8 mouse cellular contexts compared by ENCODE assay signal in genomic region chr11:102315690-102316571, GRCm38 (mm10). TPM values are rescaled to one million over a fixed set of nuclear protein-coding genes. Genes with fewer than 3 reads are reported as not detected.
DNase-seq lines count a peak whose midpoint lies in the region; ATAC-seq and TF ChIP-seq lines count a peak whose summit lies in the region.

No protein-coding gene starts in this region.

- H3K4me1 ChIP-seq in cerebellum, adult 2 months (ENCODE audit: control insufficient read depth, insufficient read depth, low read length), result no peaks in the 10 kb centered on the region; the same call in 1 of the 2 replicates
- peaks cover 20% of the 10 kb centered on the region for H3K4me1 ChIP-seq in neural tube, embryonic 11.5 days (ENCODE audit: control insufficient read depth, insufficient read depth, low read length)
- H3K4me1 ChIP-seq in forebrain, embryonic 12.5 days, result peaks cover 28% of the 10 kb centered on the region
- peaks cover 69% of the 10 kb centered on the region for H3K4me1 ChIP-seq in liver, embryonic 12.5 days
- peaks cover 24% of the 10 kb centered on the region for H3K4me1 ChIP-seq in stomach, embryonic 16.5 days (ENCODE audit: control insufficient read depth, insufficient read depth, low read length)

- 2% methylated on average over 14 of the region's 14 CpGs for WGBS in cerebellum, adult 2 months
- 19% methylated on average over 14 of the region's 14 CpGs for WGBS in neural tube, embryonic 11.5 days
- WGBS in forebrain, embryonic 12.5 days, result 12% methylated on average over 14 of the region's 14 CpGs
- WGBS in liver, embryonic 12.5 days (ENCODE audit: insufficient replicate concordance), result 10% methylated on average over 14 of the region's 14 CpGs
- 15% methylated on average over 14 of the region's 14 CpGs for WGBS in stomach, embryonic 16.5 days

- H3K9me3 ChIP-seq in neural tube, embryonic 11.5 days (ENCODE audit: control insufficient read depth, low read length), result no peaks in the 10 kb centered on the region
- no peaks in the 10 kb centered on the region for H3K9me3 ChIP-seq in forebrain, embryonic 12.5 days
- no peaks in the 10 kb centered on the region for H3K9me3 ChIP-seq in liver, embryonic 12.5 days (replicated peaks)
- H3K9me3 ChIP-seq in stomach, embryonic 16.5 days (replicated peaks; ENCODE audit: control insufficient read depth, low read length), result no peaks in the 10 kb centered on the region

- no peak for TF ChIP-seq CTCF in cerebellum, adult 2 months (IDR thresholded peaks at IDR 0.05; ENCODE audit: borderline replicate concordance, insufficient read depth, low read depth, low read length)

- no peak for TF ChIP-seq POLR2A in cerebellum, adult 2 months (IDR thresholded peaks at IDR 0.05; ENCODE audit: borderline replicate concordance, insufficient read depth, low read length)

- peak overlapping the region; percentile 62 for H3K27ac ChIP-seq in cerebellum, adult 2 months (ENCODE audit: insufficient read depth, low read length)
- peak overlapping the region; percentile 99; the same call in 1 of the 2 replicates for H3K27ac ChIP-seq in neural tube, embryonic 11.5 days (ENCODE audit: low read depth, low read length)
- peak overlapping the region; percentile 98 for H3K27ac ChIP-seq in forebrain, embryonic 12.5 days
- H3K27ac ChIP-seq in liver, embryonic 12.5 days, result peak overlapping the region; percentile 84
- H3K27ac ChIP-seq in stomach, embryonic 16.5 days (ENCODE audit: low read length), result peak overlapping the region; percentile 77

- peak overlapping the region; percentile 67 for H3K4me3 ChIP-seq in cerebellum, adult 2 months (replicated peaks; ENCODE audit: insufficient read depth, low read depth, low read length)
- H3K4me3 ChIP-seq in neural tube, embryonic 11.5 days (ENCODE audit: low read depth, low read length), result peak overlapping the region; percentile 100
- H3K4me3 ChIP-seq in forebrain, embryonic 12.5 days (replicated peaks), result peak overlapping the region; percentile 89
- peak overlapping the region; percentile 100 for H3K4me3 ChIP-seq in liver, embryonic 12.5 days
- peak overlapping the region; percentile 98 for H3K4me3 ChIP-seq in stomach, embryonic 16.5 days (replicated peaks; ENCODE audit: low read length)

- H3K4me2 ChIP-seq in neural tube, embryonic 11.5 days (ENCODE audit: low read depth), result peak overlapping the region; percentile 80
- peak overlapping the region; percentile 83 for H3K4me2 ChIP-seq in forebrain, embryonic 12.5 days
- peak overlapping the region; percentile 96 for H3K4me2 ChIP-seq in liver, embryonic 12.5 days
- peak overlapping the region; percentile 83 for H3K4me2 ChIP-seq in stomach, embryonic 16.5 days (ENCODE audit: low read depth, low read length)

- H3K9ac ChIP-seq in neural tube, embryonic 11.5 days (ENCODE audit: low read length), result peak overlapping the region; percentile 100
- H3K9ac ChIP-seq in forebrain, embryonic 12.5 days, result peak overlapping the region; percentile 100
- peak overlapping the region; percentile 100 for H3K9ac ChIP-seq in liver, embryonic 12.5 days
- peak overlapping the region; percentile 100 for H3K9ac ChIP-seq in stomach, embryonic 16.5 days (ENCODE audit: low read length)

- peaks cover 5% of the 10 kb centered on the region for H3K36me3 ChIP-seq in neural tube, embryonic 11.5 days (ENCODE audit: control insufficient read depth, insufficient read depth, low read length)
- peaks cover 48% of the 10 kb centered on the region for H3K36me3 ChIP-seq in forebrain, embryonic 12.5 days (replicated peaks)
- H3K36me3 ChIP-seq in liver, embryonic 12.5 days, result peaks cover 49% of the 10 kb centered on the region
- peaks cover 15% of the 10 kb centered on the region for H3K36me3 ChIP-seq in stomach, embryonic 16.5 days (ENCODE audit: control insufficient read depth, insufficient read depth, low read length)

- 0 out of 2 replicates have a peak, but pooled peaks have one; percentile 1 for ATAC-seq in neural tube, embryonic 11.5 days (ENCODE audit: insufficient read depth, low FRiP score, low TSS enrichment)
- ATAC-seq in forebrain, embryonic 12.5 days (ENCODE audit: low FRiP score), result no peak
- no peak for ATAC-seq in liver, embryonic 12.5 days
- ATAC-seq in stomach, embryonic 16.5 days (ENCODE audit: insufficient read depth, low FRiP score), result no peak

- no peak for DNase-seq in cerebellum, adult 2 months
- DNase-seq in cerebellum, postnatal 4 days (ENCODE audit: low spot score in 2 of 2), result no peak
- no peak for DNase-seq in neural tube, embryonic 11.5 days (ENCODE audit: low spot score)
- DNase-seq in neural tube, embryonic 10.5 days (ENCODE audit: extremely low spot score, low spot score), result no peak
- DNase-seq in layer of hippocampus, postnatal 14 days (ENCODE audit: low spot score in 2 of 2), result no peak

- no peaks in the 10 kb centered on the region for H3K27me3 ChIP-seq in cerebellum, adult 2 months (ENCODE audit: control insufficient read depth, insufficient read depth, low read length)
- no peaks in the 10 kb centered on the region for H3K27me3 ChIP-seq in neural tube, embryonic 11.5 days (ENCODE audit: control insufficient read depth, insufficient read depth, low read length)
- H3K27me3 ChIP-seq in forebrain, embryonic 12.5 days, result no peaks in the 10 kb centered on the region
- H3K27me3 ChIP-seq in liver, embryonic 12.5 days (replicated peaks), result peaks cover 6% of the 10 kb centered on the region; the same call in 1 of the 2 replicates
- no peaks in the 10 kb centered on the region for H3K27me3 ChIP-seq in stomach, embryonic 16.5 days (ENCODE audit: control insufficient read depth, insufficient read depth, low read length)

RNA-seq across cellular contexts. Expression of gene Ubtf, which starts 3.6 kb away (rescaled TPM):
- 94.6 and 95.8 TPM in 2 replicates for polyA plus RNA-seq in cerebellum, adult 2 months (2012; rRNA removed)
- 86.0 and 93.2 TPM in 2 replicates for polyA plus RNA-seq in neural tube, embryonic 11.5 days (2014; fragmentation: Nextera tagmentation; extraction: Ambion mirVana)
- 111 and 121 TPM in 2 replicates for polyA plus RNA-seq in forebrain, embryonic 12.5 days (2016; fragmentation: Nextera tagmentation; extraction: Ambion mirVana)
- polyA plus RNA-seq in liver, embryonic 12.5 days (2016; fragmentation: Nextera tagmentation; extraction: Ambion mirVana), result 97.2 and 98.8 TPM in 2 replicates
- 70.5 and 71.4 TPM in 2 replicates for polyA plus RNA-seq in stomach, embryonic 16.5 days (2015; fragmentation: Nextera tagmentation; extraction: Ambion mirVana)
- total RNA-seq in layer of hippocampus, postnatal 14 days (2021), result 100 to 1,000 TPM; 120 to 121 TPM

RNA-seq across cellular contexts. Expression of gene Atxn7l3, which starts 19.5 kb away (rescaled TPM):
- 93.3 and 101 TPM in 2 replicates for polyA plus RNA-seq in cerebellum, adult 2 months (2012; rRNA removed)
- polyA plus RNA-seq in neural tube, embryonic 11.5 days (2014; fragmentation: Nextera tagmentation; extraction: Ambion mirVana), result 18.8 and 20.0 TPM in 2 replicates
- 22.4 and 22.6 TPM in 2 replicates for polyA plus RNA-seq in forebrain, embryonic 12.5 days (2016; fragmentation: Nextera tagmentation; extraction: Ambion mirVana)
- polyA plus RNA-seq in liver, embryonic 12.5 days (2016; fragmentation: Nextera tagmentation; extraction: Ambion mirVana), result 7.3 and 7.5 TPM in 2 replicates
- 12.2 and 13.2 TPM in 2 replicates for polyA plus RNA-seq in stomach, embryonic 16.5 days (2015; fragmentation: Nextera tagmentation; extraction: Ambion mirVana)
- 100 to 1,000 TPM; 152 to 160 TPM for total RNA-seq in layer of hippocampus, postnatal 14 days (2021)

RNA-seq across cellular contexts. Expression of gene Tmub2, which starts 31.2 kb away (rescaled TPM):
- 82.7 and 85.3 TPM in 2 replicates for polyA plus RNA-seq in cerebellum, adult 2 months (2012; rRNA removed)
- polyA plus RNA-seq in neural tube, embryonic 11.5 days (2014; fragmentation: Nextera tagmentation; extraction: Ambion mirVana), result 61.7 and 64.5 TPM in 2 replicates
- polyA plus RNA-seq in forebrain, embryonic 12.5 days (2016; fragmentation: Nextera tagmentation; extraction: Ambion mirVana), result 53.9 and 55.9 TPM in 2 replicates
- polyA plus RNA-seq in liver, embryonic 12.5 days (2016; fragmentation: Nextera tagmentation; extraction: Ambion mirVana), result 28.4 and 28.9 TPM in 2 replicates
- polyA plus RNA-seq in stomach, embryonic 16.5 days (2015; fragmentation: Nextera tagmentation; extraction: Ambion mirVana), result 53.0 and 53.4 TPM in 2 replicates
- 10 to 100 TPM; 59.3 to 60.6 TPM for total RNA-seq in layer of hippocampus, postnatal 14 days (2021)

RNA-seq across cellular contexts. Expression of gene Asb16, which starts 47.4 kb away (rescaled TPM):
- 3.1 and 4.0 TPM in 2 replicates for polyA plus RNA-seq in cerebellum, adult 2 months (2012; rRNA removed)
- polyA plus RNA-seq in neural tube, embryonic 11.5 days (2014; fragmentation: Nextera tagmentation; extraction: Ambion mirVana), result not detected in 2 replicates
- polyA plus RNA-seq in forebrain, embryonic 12.5 days (2016; fragmentation: Nextera tagmentation; extraction: Ambion mirVana), result not detected in 2 replicates
- 0.05 TPM in 1 of 2 replicates, not detected in the other for polyA plus RNA-seq in liver, embryonic 12.5 days (2016; fragmentation: Nextera tagmentation; extraction: Ambion mirVana)
- 0.12 TPM in 1 of 2 replicates, not detected in the other for polyA plus RNA-seq in stomach, embryonic 16.5 days (2015; fragmentation: Nextera tagmentation; extraction: Ambion mirVana)
- total RNA-seq in layer of hippocampus, postnatal 14 days (2021), result under 1 TPM; 0.86 to 0.88 TPM

RNA-seq across cellular contexts. Expression of gene Slc4a1, which starts 50.1 kb away (rescaled TPM):
- 0.72 and 0.90 TPM in 2 replicates for polyA plus RNA-seq in cerebellum, adult 2 months (2012; rRNA removed)
- polyA plus RNA-seq in neural tube, embryonic 11.5 days (2014; fragmentation: Nextera tagmentation; extraction: Ambion mirVana), result 26.6 and 28.4 TPM in 2 replicates
- polyA plus RNA-seq in forebrain, embryonic 12.5 days (2016; fragmentation: Nextera tagmentation; extraction: Ambion mirVana), result 21.2 and 25.7 TPM in 2 replicates
- 913 and 972 TPM in 2 replicates for polyA plus RNA-seq in liver, embryonic 12.5 days (2016; fragmentation: Nextera tagmentation; extraction: Ambion mirVana)
- polyA plus RNA-seq in stomach, embryonic 16.5 days (2015; fragmentation: Nextera tagmentation; extraction: Ambion mirVana), result 38.9 and 47.2 TPM in 2 replicates
- total RNA-seq in layer of hippocampus, postnatal 14 days (2021), result under 1 TPM; 0.50 to 0.60 TPM
